Mouse (Mus musculus): ENCODE measurements at regions not wholly inside any gene's neighbourhood (a gene's known extent, or its start where the extent isn't known, plus 50 kb on each side); places are given as distances from the start of the nearest gene placed in this dataset.

DNA sequence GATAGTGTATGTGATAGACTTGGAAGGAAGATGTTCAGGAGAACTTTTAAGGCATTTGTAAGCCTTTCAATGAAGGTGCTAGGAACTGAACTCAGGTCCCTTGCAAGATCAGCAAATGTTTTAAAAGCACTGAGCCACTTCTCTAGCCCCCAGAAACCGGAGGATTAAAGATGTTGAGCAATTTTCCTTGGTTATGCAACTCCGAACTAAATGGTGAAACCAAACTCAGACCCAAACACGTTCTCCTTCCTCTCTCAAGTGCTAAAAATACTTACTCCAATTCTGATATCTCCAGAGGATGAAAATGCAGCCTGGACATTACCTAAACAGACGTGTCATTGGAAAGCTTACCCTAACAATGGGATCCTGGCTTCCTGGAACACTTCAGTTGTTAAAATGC is 378.8 kb downstream of the Kcnj2 start:
- DNase-seq = peak; percentile 1

DNA sequence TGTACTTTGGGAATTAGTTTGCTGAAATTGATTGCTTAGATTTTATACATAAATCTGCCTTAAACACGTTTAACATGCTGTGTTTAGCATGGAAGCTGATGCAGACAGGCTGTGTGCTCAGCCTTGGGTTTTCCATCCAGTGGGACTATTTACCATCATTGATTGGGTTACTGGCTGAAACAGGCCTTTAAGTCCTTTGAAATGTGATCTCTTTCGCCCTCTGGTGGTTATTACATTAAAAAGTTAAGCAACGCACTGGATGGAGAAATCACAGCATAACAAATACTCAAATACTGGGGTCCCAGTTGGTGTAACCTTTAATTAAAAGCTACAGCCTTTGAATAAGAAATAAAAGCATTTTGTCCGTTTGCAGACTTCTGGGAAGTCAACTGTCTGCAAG is 379.8 kb downstream of the Kcnj2 start:
- peak; percentile 2 for DNase-seq

DNA sequence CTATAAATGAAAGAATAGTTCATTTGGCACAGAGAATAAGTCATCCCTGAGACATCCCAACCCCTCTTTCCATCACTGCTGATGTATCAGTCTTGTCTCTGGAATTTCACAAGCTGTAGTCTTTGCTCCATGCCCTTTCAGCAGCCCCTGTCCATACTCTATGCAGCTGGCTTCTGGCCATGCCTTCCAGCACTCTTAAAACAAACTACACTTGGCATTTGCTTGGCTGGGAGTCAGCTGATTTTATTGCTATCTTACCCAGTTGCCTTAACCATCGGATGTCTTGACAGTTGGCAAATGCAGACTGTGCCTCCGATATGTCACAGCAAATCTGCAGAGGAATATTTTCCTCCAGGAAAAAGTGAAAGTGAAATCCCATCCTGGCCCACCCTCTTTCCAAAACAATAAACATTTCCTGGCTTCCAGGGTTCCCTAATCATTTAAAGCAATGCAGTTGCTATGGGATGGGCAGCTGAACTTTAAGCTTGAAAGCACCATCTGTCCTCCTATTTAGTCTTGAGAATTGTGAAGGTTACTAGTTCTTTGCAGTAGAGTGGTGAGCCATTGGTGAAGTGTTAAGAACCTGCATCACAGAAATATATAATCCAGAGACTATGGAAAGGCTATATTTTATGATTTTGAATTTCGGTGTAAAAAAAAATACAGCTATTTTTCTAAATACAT is 385.0 kb downstream of the Kcnj2 start:
- no peak for DNase-seq

DNA sequence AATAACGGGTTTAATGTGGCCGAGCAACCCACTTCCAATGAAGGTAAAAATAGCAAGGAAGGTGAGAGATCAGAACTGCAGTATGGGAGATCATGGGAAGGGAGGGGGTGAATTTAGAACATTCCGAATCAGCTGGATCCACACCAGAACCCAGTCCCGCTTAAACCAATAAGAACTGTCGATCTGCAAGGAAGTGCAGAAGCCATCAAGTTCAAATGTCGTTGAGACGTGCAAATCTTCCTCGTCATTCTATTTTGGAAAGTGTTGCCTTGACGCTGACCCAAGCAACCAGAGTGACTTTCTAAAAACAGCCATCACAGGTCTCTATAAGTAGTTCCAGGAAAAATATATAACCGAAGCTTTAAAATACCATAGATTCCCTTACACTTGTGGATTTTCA is 394.1 kb downstream of the Kcnj2 start:
- DNase-seq = no peak

DNA sequence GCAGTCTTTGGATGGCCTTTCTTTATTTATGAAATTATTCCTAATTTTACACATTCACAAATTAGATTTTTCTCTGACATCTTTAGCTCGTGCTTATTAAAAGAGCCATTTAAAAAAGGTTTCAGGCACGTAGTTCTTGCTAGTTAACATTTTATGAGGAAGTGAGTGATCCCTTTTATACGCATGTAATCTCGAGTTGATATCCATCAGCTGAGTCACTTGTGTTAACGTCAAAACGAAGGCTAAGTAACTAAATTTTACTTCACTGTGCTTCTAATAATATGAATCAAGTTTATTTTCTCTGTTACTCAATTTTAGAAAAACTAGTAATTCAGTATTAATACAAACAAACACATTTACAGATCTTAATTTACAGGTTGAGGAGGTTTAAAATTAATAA is 419.0 kb downstream of the Kcnj2 start:
- DNase-seq = peak; percentile 3

DNA sequence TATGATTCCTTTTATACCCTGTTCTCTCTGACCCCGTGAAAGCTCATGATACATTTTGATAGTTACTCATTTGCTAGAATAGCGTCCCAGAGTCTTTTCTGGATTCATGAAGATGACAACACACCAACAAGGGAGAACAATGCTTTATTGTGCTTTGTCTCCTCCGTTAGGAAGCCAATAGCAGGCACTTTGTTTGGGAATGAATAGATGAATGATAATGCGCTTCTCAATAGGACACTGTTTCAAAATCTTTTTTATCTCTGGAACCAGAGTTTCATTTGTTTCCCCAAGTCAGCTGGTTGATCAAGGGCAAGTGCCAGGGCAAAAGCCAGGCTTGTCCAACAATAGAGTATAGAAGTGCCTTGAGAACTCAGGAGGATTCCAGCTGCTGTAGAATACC is 446.5 kb downstream of the Kcnj2 start:
- DNase-seq = no peak

DNA sequence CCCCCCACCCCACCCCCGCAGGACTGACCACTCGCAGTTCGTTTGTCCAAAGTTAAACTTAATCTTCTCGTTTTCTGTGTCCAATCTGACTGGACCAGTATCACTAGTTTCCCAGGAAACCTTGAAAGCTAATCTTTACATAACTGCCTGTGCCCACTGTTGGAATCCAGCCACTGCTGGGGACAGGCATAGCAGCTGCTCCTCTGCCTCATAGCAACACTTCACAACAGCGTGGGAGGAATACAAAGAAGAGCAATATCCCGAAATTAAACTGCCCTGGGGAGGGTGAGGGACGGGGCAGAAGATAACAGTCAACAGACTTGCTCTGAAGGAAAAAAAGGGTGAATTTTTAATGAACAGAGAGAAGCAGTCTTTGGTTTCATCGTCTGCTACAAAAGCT is 456.8 kb downstream of the Kcnj2 start:
- DNase-seq = no peak

DNA sequence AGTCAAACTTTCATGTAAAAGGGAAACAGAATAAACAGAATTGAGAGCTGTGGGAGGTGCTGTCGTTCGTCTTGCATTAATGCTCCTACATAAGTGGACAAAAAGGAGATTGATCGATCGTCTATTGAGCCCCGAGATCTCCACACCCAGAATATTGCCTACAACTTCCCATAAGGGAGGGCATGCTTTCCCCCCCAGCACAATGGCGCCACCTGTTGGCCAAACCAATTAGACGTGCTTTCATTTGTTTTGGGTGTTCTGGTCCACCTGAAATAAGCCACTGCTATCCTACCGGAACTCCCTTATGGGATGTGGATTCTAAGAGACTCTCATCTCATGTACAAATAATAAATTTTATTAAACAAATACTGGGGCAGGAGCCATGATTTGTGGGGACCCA is 457.5 kb downstream of the Kcnj2 start:
- peak; percentile 52 for DNase-seq

DNA sequence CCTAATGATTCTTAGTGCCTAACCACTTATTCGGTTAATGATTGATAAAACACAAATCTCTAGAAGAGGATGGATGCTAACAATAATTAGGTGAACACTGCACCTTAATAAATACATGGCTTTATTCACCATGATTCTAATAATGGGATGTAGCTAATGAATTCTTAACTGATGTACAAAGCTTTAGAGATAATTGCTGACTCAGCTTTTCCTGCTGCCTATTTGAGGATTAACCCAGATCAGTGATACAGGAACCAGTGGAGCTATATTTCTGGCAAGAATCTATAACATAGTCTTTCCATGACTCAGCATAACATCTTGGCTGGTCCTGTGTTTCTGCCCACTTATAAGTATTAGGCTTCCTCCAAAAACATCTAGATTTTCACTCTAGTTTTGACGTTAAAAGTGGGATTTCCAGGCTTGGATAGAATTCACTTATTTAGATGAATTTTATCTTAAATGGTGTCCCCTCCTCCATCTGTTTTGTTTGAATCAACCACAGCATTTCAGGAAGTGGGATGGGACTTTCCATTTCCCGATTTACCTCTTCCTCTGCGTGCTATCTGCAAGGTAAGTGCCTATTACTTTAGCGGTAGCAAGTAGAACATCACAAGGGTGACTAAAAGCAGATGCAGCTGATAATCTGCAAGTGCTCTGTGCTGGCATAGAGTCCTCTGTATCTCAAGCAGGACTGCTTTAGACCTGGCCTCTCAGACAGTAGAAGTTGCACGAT is 460.2 kb downstream of the Kcnj2 start:
- no peak for DNase-seq

DNA sequence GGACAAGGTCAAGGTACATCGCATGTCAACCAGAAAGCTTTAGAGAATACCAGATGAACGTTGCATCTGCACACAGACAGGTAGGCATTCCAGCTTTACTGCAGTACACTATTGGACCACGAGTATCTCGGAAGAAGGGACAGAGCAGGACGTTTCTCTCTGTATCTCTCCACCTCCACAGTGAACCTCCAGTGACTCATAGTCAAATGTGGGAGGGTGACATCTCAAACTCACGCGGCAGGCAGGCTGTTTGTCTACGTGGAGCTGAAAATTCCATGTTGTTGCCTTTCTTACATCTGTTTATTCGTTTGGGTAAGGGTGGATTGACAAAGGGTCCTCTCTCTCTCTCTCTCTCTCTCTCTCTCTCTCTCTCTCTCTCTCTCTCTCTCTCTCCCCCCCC is 463.6 kb downstream of the Kcnj2 start:
- DNase-seq = peak; percentile 5

DNA sequence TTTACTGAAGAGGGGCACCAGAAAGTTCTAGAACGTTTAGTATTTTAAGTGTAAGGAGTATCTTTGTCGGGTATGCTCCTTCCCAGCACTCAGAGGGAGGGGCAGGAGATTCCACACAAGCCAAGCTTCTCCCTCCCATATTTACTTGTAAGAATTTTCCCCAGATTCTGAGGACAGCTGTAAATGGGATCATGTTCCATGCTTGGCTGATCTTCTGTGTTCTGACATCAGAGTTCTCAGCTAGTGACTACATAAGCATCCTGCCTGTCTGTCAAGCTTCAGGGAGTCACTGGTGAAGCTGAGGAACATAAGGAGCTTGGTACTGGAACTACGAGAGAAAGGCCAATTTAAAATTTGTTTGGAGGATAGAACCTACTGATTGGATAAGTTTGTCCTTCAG is 464.9 kb downstream of the Kcnj2 start:
- no peak for DNase-seq

DNA sequence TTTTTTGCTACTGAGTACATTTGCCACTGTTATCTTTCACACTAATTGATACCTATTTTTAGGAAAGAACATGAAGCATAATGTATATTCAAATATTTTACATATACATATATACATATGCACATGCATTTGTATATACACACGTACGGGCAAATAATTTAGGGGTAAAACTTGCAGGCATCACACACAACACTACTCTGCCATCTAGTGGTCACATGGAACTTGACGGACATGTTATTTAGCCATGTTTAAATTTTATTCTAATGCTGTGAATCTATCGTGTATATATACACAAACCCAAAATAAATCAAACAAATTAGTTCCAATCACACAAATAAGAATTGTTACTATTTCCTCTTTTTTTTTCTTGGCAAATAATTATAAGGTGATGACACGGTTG is 466.5 kb downstream of the Kcnj2 start:
- no peak for DNase-seq

DNA sequence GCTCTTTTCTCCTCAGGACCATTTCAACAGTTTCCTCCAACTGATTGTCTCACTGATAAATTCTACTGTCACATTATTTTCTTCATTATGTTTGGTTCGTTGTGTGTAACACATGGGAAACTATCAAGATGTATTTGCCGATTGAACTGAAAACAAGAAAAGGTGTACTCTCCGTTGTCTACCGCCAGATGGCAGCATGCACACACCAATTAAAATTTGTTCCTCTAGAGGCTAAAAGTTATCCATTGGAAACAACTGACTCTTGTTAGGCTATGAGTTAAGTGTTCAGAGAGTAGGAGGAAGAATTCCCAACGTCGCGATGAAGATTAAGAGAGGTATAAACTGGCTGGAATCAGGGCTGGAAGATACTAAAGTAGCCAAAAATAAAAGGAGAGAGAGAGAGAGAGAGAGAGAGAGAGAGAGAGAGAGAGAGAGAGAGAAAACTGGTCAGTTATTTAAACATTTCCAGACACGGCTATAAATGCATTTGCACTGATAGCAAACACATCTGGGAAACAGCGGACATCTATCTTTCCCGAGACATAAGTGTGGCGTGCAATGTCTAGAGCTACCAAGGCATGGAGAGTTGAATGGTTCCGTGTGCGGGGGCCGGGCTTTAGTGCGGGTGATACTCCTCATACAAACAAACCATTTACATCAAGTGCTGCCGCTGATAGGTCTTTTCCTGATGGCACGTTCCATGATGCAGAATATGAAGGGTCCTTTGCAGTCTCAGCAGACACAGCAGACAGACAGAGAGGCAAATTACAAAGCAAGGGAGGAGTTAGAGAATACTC is 470.3 kb downstream of the Kcnj2 start:
- DNase-seq = peak; percentile 13

DNA sequence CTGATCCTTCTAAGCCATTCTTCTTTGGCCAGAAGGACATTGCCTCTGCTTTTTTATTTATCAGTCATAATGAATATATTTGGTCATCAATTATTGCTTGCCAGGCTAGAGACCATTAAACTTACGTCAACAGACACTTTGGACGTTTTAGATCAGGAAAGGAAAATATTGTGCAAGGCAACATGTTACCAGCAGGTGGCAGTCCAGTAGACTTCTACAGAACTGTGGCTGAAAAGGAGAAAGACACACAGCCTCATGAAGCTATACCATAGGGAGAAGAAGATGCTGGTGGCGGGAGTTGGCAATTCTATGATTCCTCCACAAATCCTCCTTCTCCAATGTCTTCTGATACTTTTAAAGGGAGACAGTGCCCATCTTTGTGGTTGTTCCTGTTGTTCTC is 471.7 kb downstream of the Kcnj2 start:
- DNase-seq = peak; percentile 32

DNA sequence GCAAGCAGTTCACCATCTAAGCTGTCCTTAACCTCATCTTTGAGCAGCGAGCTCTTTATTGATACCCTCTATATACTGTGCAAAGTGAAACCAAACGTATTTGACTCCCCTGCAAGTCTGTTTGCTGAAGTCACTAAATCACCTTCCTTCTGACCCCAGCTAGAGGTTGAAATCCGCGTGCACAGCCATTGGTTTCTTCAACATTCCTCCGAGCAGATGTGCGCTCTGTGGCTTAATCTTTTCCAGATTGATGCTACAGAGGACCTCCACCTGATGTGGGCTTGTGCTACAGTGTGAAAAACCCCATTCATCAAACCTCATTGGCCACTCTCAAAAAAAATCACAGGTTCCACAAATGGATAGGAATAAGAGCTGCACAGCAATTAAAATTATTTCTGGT is 474.0 kb downstream of the Kcnj2 start:
- no peak for DNase-seq

DNA sequence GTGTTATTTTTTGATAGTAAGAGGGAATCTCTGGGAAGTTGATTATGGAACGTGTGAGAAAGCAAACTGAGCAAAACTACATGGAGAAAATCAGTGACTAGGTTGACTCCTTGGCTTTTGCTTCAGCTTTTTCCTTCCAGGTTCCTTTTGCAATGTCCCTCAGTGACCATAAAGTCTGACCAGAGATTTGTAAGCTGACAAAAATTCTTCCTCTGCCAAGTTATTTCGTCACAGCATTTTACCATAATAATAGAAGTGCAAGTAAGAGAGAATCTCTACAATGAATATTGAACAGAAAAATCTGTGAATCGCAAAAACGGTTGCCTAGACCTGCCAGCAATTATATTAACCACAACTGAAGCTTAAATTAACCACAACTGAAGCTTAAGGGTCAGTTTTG is 479.3 kb downstream of the Kcnj2 start:
- DNase-seq = no peak

DNA sequence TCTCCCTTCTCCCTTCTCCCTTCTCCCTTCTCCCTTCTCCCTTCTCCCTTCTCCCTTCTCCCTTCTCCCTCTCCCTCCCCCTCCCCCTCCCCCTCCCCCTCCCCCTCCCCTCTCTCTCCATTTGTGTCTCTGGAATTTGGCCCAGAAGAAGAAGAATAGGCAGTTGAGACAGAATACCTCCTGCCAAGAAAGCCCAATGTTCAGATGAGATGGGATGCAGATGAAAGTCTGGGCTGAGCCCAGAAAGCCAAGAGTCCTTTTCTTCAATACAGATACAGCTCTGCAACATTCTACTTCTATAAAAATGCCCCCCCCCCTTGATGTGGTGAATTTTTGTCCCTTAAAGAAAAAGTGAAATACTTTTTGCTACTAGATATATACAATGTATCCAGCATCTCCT is 489.2 kb downstream of the Kcnj2 start:
- DNase-seq = no peak

DNA sequence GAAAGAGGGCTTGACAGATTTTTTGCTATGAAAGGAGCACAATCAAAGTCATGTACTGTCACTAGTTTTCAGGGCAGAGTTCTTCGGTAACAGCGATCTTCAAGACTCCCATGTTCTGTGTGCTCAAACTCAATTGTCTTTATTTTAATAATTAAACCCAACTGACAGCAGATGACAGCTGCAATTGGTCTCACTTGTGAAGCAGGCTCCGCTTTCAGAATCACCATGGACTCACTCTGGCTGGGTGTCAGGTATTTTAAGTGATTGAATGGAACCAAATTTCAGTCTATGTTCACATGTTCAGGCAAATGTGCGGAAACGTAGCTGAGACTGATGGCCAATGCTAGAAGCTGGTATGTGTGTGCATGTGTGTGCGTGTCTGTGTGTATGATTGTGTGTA is 489.7 kb downstream of the Kcnj2 start:
- no peak for DNase-seq

DNA sequence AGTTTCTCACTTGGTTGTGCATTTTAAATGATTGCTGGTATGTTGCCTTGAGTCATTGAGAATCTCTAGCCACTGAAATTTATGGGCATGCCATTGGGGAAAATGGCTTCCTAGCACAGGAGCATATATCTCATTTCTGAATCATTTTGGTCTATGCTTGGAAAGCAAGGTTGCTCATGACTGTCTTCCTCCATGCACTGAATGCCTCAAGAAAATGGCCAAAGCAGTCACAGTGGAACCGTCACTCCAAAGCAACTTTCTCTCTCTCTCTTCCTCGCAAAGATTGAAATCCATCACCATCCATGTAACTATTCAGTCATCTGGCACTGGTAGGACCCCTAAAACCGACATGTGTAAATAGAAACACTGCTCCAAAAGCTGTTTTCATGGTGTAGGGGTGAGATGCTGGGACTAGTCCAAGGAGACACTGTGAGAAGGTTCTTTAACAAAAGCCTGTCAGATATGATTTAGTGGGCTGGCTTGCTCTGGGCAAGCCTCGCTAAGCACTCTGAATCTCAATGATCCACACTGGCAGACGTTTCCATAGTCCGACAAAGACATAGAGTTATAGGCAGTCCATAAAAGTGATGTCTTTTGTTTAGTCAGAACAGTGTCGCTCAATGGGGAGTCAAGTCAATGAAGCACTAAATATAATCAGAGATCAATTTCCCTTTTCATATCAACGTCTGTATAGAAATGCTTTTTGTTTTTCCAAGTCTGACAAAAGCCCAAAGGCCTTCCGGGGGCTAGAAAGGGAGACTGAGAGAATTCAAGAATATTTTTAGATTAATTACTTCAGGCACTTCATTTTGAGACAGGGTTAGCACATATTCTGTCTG is 492.6 kb downstream of the Kcnj2 start:
- no peak for DNase-seq

DNA sequence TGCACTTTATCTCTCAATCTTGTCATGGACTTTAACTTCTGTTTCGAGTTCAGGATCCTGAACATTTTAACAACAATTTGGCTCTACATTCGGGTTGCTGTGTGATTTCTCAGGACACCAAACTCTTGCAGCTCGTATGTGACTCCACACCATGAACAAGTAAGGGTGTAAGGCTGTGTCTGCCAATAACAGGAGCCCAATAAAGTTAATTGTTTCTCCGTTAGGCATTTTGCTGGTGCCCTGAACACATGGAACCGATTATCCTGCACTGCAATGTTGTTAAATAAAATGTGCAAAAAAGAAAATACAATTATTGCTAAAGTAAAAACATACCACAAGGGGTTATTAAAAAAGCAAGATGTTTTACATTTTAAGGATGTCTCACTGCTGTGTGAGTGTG is 497.2 kb downstream of the Kcnj2 start:
- DNase-seq = no peak

DNA sequence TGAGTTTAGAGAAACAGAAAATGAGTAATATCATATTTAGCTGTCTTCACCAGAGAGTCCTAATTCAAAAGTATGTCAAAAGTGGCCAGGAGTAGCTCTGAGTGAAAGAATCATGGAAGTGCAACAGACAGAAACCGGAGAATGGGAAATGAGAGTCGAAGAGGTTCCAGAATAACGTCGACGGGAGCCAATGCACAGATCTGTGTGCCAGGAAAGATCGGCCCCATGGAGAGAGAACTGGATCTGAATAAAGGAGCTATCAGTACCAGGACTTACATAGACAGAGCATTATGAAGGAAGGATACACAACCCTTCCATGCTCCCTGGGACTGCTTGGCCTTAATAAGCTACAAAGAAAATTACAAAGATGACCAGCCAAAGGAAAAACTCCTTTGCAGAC is 502.1 kb downstream of the Kcnj2 start:
- DNase-seq = no peak

DNA sequence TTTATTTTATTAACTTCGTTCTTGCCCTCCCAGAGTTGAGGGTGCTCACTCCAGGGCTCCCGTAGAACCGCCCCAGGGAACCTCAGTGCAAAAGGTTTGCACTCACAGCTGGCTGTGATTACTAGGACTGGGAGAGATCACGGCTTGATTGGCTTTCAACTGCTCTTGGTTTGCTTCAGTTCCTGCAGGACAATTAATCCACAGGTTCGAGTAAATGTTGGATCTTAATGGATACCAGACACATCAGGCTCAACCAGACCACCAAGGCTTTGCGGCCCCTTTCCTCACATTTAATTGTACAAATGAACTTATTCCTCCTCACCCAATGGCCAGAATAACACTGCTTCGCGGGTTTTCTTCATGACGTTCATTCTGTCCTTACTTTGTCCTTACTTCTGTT is 502.9 kb downstream of the Kcnj2 start:
- DNase-seq = no peak
